Mouse (Mus musculus) G1E-ER4 (cell line): Measurements from ENCODE around the gene Scml4. TPM values are rescaled to one million over a fixed set of nuclear protein-coding genes. Genes with fewer than 3 reads are reported as not detected.

Source experiments
- GATA1 ChIP-seq: IDR thresholded peaks from one replicate; pipeline ENCODE4 v1.8.0; 2012; ENCODE audit warnings: low read length, inconsistent platforms
- polyA plus RNA-seq: library from polyadenylated mRNA; stranded (reverse); fragments of >175 nt; gene quantifications from 2 replicates; pipeline ENCODE4 v1.2.3, GENCODE M21; 2012

Gene Scml4
- polyA plus RNA-seq, 1 experiment = not detected

DNA sequence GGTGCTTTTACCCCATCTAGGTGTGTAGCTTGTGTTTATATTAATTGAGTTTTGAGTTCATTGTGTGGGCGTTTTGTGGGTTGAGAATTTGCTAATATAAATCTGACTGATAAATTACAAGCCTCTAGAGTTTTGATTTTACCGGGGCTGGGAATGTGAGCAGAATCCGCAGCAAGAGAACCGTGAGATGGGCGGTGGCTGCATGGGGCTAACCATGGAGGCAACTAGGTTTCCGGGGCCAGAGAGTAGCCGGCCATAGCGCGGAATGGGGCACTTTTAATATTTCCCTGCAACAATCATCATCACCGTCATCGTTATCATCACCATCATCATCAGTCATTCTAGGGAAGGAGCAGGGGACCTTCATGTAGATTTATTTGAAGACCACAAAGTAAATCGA, 59.6 kb downstream of the Scml4 start:
- TF ChIP-seq GATA1 = no peak

DNA sequence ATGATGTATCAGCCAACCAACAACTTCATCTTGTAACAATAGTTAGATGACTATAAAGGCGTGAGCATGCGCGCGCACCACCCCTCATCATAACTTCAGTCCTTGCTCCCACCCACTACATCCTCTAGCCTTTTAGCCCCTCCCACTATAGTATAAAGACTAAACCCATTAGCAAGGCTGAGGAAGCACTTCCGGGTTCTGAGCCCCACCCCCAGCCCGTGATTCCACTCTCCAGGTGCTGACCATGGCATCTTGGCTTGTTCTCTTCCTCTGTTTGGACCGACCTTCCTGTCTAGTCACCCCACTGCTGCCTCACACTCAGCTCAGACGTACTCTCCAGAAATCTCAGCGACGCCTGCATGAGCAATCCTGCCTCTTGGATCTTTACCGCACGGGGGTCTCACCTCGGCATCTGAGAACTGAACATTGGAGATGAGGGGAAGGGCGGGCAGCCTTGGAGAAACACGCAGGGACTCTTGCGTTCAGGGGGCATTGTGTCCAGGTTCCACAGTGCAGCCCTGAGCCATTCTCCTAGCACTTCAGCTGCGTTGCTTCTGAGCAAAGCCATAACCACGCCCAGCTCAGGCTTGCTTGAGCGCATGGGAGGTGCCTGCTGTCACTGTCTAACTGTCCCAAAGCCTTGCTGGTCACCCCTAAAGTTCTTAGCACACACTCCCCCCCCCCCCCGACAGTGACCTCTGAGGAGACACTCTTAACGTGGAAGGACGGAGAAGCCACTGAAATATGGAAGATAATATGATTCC, 65.1 kb downstream of the Scml4 start:
- TF ChIP-seq GATA1 = no peak

DNA sequence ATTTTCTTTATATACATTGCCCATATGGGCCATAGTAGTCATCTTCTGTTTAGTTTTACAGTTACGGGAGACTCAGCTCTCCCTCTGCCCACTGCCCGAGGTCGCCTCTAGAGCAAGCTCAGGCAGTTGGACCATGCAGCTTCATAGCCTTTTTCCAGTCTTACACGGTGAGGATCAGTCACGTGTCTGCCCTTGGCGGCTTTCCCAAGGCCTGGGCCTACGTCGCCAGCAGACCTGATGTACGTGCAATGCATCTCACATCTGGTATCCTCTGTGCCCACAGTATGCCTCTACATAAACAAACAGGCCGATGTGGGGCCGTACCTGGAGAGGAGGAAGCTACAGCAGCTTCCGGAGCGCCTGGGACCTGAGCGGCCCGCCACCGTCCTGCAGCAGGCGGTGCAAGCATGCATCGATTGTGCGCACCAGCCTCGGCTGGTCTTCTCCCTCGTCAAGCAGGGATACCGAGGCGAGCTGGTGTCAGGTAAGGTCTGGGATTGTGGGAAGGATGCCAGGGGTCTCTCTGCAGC, 70.0 kb downstream of the Scml4 start:
- TF ChIP-seq GATA1 = no peak

DNA sequence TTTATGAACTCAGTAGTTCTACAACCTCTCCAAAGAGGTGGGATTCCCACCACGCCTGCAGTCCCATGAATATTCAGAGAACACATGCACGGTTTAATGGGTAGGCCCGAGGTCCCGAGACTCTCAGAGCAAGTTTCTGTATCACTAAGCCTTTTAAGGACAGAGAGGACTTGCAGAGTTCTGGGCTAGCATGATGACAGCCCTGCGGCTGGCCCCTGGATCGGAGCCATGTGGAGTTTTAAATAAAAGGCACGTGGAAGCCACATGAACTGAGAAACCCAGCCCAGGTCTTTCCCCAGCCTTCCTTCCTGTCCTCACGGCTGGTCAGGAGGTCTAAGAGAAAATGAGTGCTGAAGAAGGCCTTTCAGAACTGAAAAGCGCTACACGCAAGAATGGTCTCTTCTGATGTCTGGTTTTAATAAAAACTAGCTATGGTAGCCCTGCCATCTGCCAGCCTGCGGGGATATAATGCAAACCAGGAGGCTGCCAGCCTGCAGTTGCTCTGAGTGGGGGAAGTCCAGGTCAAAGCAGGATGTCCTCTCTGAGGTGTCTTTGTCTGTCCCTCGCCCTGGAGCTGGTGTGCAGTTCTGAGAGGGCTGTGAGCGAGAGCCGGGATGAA, 72.8 kb downstream of the Scml4 start:
- no peak for TF ChIP-seq GATA1

DNA sequence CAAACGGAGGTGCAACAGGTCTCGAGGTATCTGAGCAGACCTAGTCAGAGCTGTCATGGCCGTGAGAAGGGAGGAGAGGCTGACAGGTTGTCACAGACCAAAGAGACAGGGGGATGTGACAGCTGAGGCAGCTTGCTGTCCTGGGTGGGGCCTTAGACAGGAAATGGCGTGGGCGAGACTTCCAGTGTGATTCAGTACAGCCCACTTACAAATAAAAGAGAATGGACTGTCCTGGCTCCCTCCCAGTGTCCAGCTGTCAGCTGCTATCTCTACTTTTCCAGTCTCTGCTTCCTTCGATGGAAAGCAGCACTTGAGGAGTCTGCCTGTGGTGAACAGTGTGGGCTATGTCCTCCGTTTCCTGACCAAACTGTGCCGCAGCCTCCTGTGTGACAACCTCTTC, 74.5 kb downstream of the Scml4 start:
- no peak for TF ChIP-seq GATA1

DNA sequence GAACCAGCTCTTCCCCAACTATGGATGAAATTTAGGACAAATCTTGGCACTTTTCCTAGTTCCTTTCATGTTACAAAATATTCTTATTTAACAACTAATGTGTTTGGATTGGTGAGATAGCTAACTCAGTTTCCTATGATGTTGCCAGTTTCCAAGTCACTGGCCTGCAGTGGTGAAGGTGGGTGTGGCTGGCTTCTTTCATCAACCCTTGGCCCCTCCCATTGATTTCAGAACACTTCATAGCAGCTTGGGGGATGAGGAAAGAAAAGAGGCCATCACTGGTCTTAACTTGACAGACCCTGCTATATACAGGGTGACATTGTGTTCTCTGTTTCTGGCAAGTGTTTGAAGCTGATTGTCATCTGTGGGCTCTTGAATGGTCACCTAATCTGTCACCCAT, 76.0 kb downstream of the Scml4 start:
- TF ChIP-seq GATA1 = no peak

DNA sequence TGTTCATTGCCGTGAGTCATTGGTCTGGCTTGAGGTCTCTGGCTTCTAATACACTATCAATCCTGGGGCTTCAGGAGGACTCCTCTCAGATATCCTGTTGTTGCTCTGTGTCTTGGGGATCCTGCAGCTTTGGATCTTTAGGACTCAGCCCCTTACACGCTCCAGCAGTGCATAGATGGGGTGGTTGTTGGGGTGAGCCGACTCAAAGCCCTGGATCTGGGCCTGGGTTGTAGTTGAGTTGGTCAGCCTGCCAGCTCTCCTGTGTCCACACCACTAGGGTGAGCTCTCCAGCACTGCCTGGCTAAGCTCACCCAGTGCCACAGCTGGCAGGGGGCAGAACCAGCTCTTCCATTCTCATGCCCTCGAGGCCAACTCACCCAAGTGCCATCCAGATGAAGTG, 78.2 kb downstream of the Scml4 start:
- no peak for TF ChIP-seq GATA1

DNA sequence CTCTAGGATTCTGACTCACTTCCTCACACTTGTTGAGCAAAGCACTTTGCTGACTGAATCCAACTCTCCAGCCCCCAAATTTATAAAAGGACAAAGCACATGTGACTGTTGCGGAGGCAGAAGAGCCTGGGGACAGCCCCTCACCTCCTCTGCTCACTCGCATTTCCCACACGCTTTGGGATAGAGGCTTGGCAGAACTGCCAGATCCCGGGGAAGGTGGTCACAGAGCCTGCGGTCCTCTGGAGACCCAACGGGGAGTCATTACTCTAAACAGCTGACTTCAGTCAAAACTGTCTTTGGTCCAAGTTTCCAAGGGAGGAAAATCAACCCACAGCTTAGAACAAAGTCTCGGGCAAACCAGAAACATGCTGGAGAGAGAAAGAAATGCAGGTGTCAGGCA, 79.5 kb downstream of the Scml4 start:
- no peak for TF ChIP-seq GATA1

DNA sequence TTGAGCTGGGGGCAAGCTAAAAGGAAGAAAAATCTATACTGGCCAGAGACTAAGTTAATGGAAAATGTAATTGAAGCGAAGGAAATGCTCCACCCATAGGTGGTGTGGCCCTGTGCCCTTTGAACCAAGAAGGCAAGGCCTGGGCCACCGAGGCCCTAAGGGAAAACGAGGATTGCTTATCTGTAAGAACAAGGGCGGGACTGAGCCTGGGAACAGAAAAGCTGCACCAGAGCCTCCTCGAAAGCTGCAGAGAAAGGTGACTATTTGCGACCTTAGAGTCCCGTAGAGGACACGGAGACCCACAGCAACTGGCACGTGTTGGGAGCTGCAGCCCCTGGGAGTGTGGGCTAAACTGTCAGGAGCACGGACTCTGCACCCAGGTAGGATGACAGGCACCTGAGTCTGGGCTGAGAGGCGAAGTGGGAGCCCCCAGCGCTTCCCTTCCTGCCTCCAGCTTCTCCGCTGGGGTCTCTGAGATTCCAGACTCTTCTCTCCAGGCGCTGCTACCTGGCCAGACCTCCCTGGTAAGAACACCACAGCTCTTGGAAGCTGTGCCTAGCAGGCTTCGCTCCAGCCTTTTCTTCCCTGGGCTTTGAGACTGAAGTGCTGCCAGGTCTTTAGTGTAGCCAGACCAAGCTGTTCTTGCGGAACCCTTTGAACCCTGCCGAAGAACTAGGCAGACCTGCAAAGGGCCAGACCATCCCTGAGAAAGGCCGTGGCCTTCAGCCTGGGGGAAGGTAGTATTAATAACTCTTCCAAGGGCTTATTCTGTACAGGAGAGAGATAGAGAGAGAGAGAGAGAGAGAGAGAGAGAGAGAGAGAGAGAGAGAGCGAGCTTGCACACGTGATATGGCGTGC, 80.3 kb downstream of the Scml4 start:
- no peak for TF ChIP-seq GATA1

DNA sequence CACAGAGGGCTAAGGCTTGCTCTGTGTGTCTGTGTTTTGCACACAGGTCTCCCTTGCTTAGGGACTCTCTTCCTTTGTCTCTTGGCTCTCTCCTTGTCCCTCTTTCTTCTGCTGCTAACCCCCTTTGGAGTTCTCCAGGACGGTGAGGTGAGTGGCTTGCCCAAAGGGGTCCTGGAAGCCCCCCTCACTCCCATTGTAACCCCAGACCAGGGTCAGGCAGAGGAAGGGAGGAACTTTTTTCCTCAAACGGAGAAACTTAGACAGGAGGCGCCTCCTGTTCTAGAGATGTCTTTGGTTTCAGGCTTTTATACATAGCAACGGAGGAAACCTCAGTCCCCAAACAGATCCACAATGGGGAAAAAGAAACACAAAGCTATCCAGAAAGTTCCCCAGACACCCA, 81.1 kb downstream of the Scml4 start:
- no peak for TF ChIP-seq GATA1

DNA sequence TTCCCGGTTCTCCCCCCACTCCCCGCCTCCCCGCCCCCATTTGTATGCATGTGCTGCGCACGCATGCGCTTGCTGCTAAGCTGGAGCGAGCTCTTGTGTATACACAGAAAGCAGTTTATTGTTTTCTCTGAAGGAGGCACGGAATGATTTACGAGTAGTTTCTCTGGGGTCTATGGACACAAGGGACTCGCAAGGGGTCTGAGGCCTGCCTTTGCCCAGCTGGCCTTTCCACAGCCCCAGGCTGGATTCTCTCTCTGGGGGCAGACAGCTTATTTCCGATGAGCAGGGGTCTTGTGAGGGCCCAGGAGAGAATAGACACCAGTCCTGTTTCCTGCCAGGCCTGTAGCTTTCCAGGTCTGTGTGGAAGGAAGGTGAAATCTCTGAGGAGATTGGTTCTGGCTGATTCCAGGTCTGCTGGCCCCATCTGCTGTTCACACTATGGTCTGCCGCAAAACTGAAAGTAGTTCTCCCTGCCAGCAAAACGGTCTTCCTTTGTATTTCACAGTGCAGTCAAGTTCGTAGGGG, 81.6 kb downstream of the Scml4 start:
- no peak for TF ChIP-seq GATA1

DNA sequence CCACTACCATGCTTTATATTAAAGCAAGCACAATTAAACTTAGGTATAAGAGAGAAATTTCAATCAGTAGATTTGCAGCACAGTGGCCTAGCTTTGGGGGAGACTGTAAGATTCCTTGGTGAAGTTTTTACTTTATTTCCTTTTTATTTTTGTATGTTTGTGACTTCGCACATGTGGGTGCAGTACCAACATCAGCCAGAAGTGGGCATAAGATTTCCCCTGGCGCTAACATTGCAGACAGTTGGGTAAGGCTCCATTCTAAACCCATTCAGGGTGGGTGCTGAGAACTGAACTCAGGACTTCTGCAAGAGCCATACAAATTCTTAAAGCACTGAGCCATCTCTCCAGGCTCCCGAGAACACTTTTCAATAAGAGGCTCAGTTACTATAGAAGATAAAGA, 82.1 kb downstream of the Scml4 start:
- no peak for TF ChIP-seq GATA1

DNA sequence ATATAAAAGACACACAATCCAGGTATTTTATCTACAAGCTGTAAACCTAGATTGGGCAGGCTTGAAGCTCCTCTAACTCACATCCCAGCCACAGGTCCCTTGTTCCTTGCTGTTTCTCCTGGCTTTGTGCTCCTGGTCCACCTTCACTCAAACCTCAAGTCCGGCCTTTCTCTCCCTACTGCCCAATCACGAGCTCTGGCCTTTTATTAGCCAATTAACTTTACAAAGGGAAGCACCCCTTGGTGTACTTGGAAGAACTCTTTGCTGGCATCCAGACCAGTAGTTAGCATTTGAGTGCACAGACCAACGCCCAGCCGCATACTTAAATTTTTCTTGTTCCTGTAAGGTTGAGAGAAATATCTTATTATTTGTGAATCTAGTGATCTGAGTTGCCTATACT, 85.1 kb downstream of the Scml4 start:
- no peak for TF ChIP-seq GATA1

DNA sequence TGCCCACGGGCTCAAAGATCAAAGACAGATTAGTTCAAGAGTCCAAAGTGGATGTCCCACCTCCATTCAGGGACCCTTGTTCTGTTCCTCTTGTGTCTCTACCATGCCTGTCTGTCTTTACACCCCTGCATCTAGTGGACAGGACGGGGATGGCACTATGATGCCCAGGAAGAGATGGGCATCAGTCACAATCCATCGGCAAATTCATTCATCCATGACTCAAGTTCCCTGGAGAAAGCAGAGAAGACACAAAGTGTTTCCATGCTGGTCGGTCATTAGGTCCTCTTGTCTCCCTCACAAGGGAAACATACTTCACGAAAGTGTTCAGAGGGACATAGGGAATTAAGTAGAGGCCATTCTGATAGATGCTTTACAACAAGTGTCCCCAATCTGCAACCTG, 87.2 kb downstream of the Scml4 start:
- no peak for TF ChIP-seq GATA1

DNA sequence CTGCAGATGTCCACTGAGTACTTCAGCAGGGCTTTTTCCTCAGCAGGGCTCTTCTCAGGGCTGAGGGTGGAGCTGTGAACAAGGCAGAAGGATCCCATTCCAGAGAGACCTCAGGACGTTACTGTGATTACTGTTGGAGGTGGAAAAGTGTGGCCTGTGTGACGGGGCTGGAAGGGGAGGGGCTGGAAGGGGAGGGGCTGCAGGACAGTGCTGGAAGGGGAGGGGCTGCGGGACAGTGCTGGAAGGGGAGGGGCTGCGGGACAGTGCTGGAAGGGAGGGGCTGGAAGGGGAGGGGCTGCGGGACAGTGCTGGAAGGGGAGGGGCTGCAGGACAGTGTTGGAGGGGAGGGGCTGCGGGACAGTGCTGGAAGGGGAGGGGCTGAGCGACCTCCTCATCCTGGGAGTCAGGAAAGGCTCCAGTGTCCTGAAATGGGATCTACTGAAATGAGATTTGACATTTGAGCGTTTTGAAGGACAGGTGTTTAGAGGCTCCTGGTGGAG, 90.1 kb downstream of the Scml4 start:
- TF ChIP-seq GATA1 = no peak
